Mouse (Mus musculus) limb, embryonic 12.5 days (tissue): ENCODE results near the gene Spata13. TPM values are rescaled to one million over a fixed set of nuclear protein-coding genes. Genes with fewer than 3 reads are reported as not detected.

Experiments
- ATAC-seq: fragments of 200-750 bp; cut with Nextera tagmentation; 2 replicates; pipeline ENCODE4 v1.8.0; 2017; ENCODE audit warnings: low read depth, moderate TSS enrichment; ENCODE audit not compliant: insufficient number of reproducible peaks, insufficient read depth, low FRiP score, low TSS enrichment
- H3K27ac ChIP-seq: fragments of 300-500 bp; sonication (generic); 2 replicates; pipeline ENCODE4 v1.5.1; 2016; ENCODE audit warnings: mild to moderate bottlenecking, moderate library complexity
- H3K27me3 ChIP-seq: fragments of 300-500 bp; sonication (generic); 2 replicates; pipeline ENCODE4 v1.6.1; 2016; ENCODE audit warnings: mild to moderate bottlenecking, moderate library complexity
- H3K36me3 ChIP-seq: fragments of 300-500 bp; sonication (generic); 2 replicates; pipeline ENCODE4 v1.6.1; 2016; ENCODE audit warnings: mild to moderate bottlenecking, moderate library complexity
- H3K4me1 ChIP-seq: fragments of 300-500 bp; sonication (generic); replicated peaks from 2 replicates; pipeline ENCODE4 v1.6.1; 2016
- H3K4me2 ChIP-seq: fragments of 300-500 bp; sonication (generic); 2 replicates; pipeline ENCODE4 v1.6.1; 2016; ENCODE audit warnings: mild to moderate bottlenecking, moderate library complexity
- H3K4me3 ChIP-seq: fragments of 300-500 bp; sonication (generic); replicated peaks from 2 replicates; pipeline ENCODE4 v1.5.1; 2016; ENCODE audit warnings: mild to moderate bottlenecking
- H3K9ac ChIP-seq: fragments of 300-500 bp; sonication (generic); replicated peaks from 2 replicates; pipeline ENCODE4 v1.6.1; 2016; ENCODE audit warnings: mild to moderate bottlenecking, moderate library complexity
- H3K9me3 ChIP-seq: fragments of 300-500 bp; sonication (generic); 2 replicates; pipeline ENCODE4 v1.6.1; 2016; ENCODE audit warnings: mild to moderate bottlenecking, moderate library complexity
- WGBS: fragments of 180-500 bp; shearing (Covaris S2); methylation state at CpG from one replicate; pipeline ENCODE4 v1.1.7; 2016; 5-methylcytosine and 5-hydroxymethylcytosine counted together
- polyA plus RNA-seq: library from polyadenylated mRNA; unstranded; fragments of >200 nt; fragmentation: Nextera tagmentation; extraction: Ambion mirVana; gene quantifications from 2 replicates; pipeline ENCODE4 v1.2.1, GENCODE M21; 2016

Gene Spata13
- 10.5 and 14.2 TPM in 2 replicates for polyA plus RNA-seq

GRCm38 (mm10) chr14:60633961-60634864 is at the start of gene Spata13:
Gene Spata13 (plus strand): TSS chr14:60634001.
- under 1% methylated on average over 50 of the region's 50 CpGs for WGBS
- Histone ChIP-seq H3K36me3 (no peaks in the 10 kb centered on the region), H3K4me1 (peaks cover 26% of the 10 kb centered on the region), H3K4me3 (peak within 1 kb of the TSS; percentile 58), H3K4me2 (peak within 1 kb of the TSS; percentile 97), H3K9me3 (no peaks in the 10 kb centered on the region), H3K27me3 (peaks cover 8% of the 10 kb centered on the region; the same call in 1 of the 2 replicates), H3K27ac (no peak within 1 kb of the TSS), H3K9ac (peak within 1 kb of the TSS; percentile 71)
- peak; percentile 87 for ATAC-seq

- no peaks in the 10 kb centered on the region for H3K9me3 ChIP-seq
- H3K27ac ChIP-seq: peak overlapping the region; percentile 64
- H3K4me1 ChIP-seq: peaks cover 16% of the 10 kb centered on the region
- H3K4me3 ChIP-seq: no peak overlapping the region
- no peaks in the 10 kb centered on the region for H3K36me3 ChIP-seq
- H3K4me2 ChIP-seq: no peak overlapping the region
- WGBS: 61% methylated on average over 15 of the region's 15 CpGs
- no peaks in the 10 kb centered on the region for H3K27me3 ChIP-seq
- peak; percentile 66; the same call in 1 of the 2 replicates for ATAC-seq
- H3K9ac ChIP-seq: no peak overlapping the region
These were observed 46.9 kb upstream of the Spata13 start for GRCm38 (mm10) chr14:60586687-60587453.

DNA sequence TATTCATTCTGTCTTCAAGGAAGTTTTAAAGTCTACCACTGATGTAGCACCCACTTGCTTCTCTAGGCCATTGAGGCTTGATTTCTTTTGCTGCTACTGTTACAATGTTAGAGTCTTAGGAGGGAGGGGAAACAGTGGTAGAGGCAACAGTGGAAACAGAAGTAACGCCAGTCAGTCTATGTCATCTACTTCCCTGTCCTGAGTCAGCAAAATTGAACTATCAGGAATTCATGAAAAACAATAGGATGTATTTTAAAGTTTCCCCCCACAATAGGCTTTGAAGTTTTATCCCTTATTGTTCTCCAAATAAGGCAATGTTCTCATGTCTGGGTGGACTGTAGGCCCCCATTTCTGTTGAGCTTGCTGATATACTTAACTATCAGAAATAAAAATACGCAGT is 44.8 kb upstream of the Spata13 start:
- H3K27me3 ChIP-seq: no peaks in the 10 kb centered on the region
- H3K4me1 ChIP-seq: peaks cover 16% of the 10 kb centered on the region
- H3K36me3 ChIP-seq: no peaks in the 10 kb centered on the region
- no peak for ATAC-seq
- WGBS: 85% methylated on average over 2 of the region's 2 CpGs
- no peak overlapping the region for H3K4me3 ChIP-seq
- no peak overlapping the region for H3K4me2 ChIP-seq
- H3K27ac ChIP-seq: no peak overlapping the region
- H3K9me3 ChIP-seq: no peaks in the 10 kb centered on the region
- H3K9ac ChIP-seq: no peak overlapping the region

GRCm38 (mm10) chr14:60592339-60592738 is 41.5 kb upstream of the Spata13 start:
- no peak overlapping the region for H3K27ac ChIP-seq
- ATAC-seq: no peak
- no peak overlapping the region for H3K9ac ChIP-seq
- H3K4me2 ChIP-seq: no peak overlapping the region
- no peaks in the 10 kb centered on the region for H3K9me3 ChIP-seq
- H3K36me3 ChIP-seq: no peaks in the 10 kb centered on the region
- WGBS: 87% methylated on average over 5 of the region's 5 CpGs
- H3K4me3 ChIP-seq: no peak overlapping the region
- H3K4me1 ChIP-seq: peaks cover 12% of the 10 kb centered on the region
- no peaks in the 10 kb centered on the region for H3K27me3 ChIP-seq

DNA sequence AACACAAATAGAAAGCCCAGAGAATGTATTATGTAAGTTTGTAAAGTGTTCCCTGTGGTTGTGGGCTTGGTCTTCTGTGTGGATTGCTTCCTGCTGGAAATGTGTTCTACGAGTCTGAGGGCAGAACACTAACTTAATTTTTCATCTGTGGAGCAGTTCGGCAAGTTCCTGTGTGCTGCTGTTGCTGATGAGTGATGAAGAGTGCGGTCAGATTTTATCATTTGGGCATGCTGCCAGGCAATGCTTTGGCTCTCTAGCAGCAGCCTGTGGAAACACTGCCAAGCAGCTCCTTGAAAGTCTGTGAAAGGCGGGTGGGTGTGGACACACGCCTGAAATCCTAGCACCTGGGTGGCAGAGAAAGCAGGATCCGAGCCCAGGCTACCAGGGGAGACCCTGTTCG is 41.0 kb upstream of the Spata13 start:
- no peak overlapping the region for H3K4me3 ChIP-seq
- 70% methylated on average over 7 of the region's 7 CpGs for WGBS
- H3K9ac ChIP-seq: no peak overlapping the region
- no peaks in the 10 kb centered on the region for H3K27me3 ChIP-seq
- H3K9me3 ChIP-seq: no peaks in the 10 kb centered on the region
- 0 out of 2 replicates have a peak overlapping the region, but pooled peaks have one; percentile 17 for H3K27ac ChIP-seq
- no peaks in the 10 kb centered on the region for H3K36me3 ChIP-seq
- H3K4me2 ChIP-seq: no peak overlapping the region
- ATAC-seq: no peak
- peaks cover 17% of the 10 kb centered on the region for H3K4me1 ChIP-seq

GRCm38 (mm10) chr14:60597571-60597970 is 36.2 kb upstream of the Spata13 start:
- Histone ChIP-seq H3K4me3 (no peak overlapping the region), H3K36me3 (no peaks in the 10 kb centered on the region), H3K27me3 (no peaks in the 10 kb centered on the region), H3K9me3 (no peaks in the 10 kb centered on the region), H3K9ac (no peak overlapping the region), H3K27ac (no peak overlapping the region), H3K4me1 (peaks cover 11% of the 10 kb centered on the region), H3K4me2 (no peak overlapping the region)
- WGBS: 3% methylated on average over 4 of the region's 4 CpGs
- no peak for ATAC-seq

GRCm38 (mm10) chr14:60599044-60599443 is 34.8 kb upstream of the Spata13 start:
- Histone ChIP-seq H3K4me1 (peaks cover 11% of the 10 kb centered on the region), H3K4me2 (no peak overlapping the region), H3K4me3 (no peak overlapping the region), H3K27me3 (no peaks in the 10 kb centered on the region), H3K27ac (no peak overlapping the region), H3K36me3 (no peaks in the 10 kb centered on the region), H3K9me3 (no peaks in the 10 kb centered on the region), H3K9ac (no peak overlapping the region)
- ATAC-seq: no peak
- 88% methylated on average over 2 of the region's 2 CpGs for WGBS

GRCm38 (mm10) chr14:60605564-60605963 is 28.2 kb upstream of the Spata13 start:
- Histone ChIP-seq H3K27ac (no peak overlapping the region), H3K4me2 (no peak overlapping the region), H3K4me1 (peaks cover 6% of the 10 kb centered on the region; the same call in 1 of the 2 replicates), H3K4me3 (no peak overlapping the region), H3K9me3 (no peaks in the 10 kb centered on the region), H3K9ac (no peak overlapping the region), H3K36me3 (no peaks in the 10 kb centered on the region), H3K27me3 (no peaks in the 10 kb centered on the region)
- no peak for ATAC-seq
- WGBS: 73% methylated on average over 2 of the region's 2 CpGs

GRCm38 (mm10) chr14:60606194-60606593 is 27.6 kb upstream of the Spata13 start:
- H3K4me1 ChIP-seq: peaks cover 6% of the 10 kb centered on the region; the same call in 1 of the 2 replicates
- no peak for ATAC-seq

GRCm38 (mm10) chr14:60607743-60608142 is 26.1 kb upstream of the Spata13 start:
- H3K27me3 ChIP-seq: no peaks in the 10 kb centered on the region
- no peaks in the 10 kb centered on the region for H3K36me3 ChIP-seq
- no peak for ATAC-seq
- peaks cover 6% of the 10 kb centered on the region; the same call in 1 of the 2 replicates for H3K4me1 ChIP-seq
- no peak overlapping the region for H3K4me3 ChIP-seq
- no peak overlapping the region for H3K9ac ChIP-seq
- H3K4me2 ChIP-seq: no peak overlapping the region
- WGBS: 73% methylated on average over 4 of the region's 4 CpGs
- H3K9me3 ChIP-seq: no peaks in the 10 kb centered on the region
- H3K27ac ChIP-seq: no peak overlapping the region

More at GRCm38 (mm10) chr14:60606194-60606593, 27.6 kb upstream of the Spata13 start:
- WGBS: 52% methylated on average over 4 of the region's 4 CpGs
- Histone ChIP-seq H3K27ac (no peak overlapping the region), H3K36me3 (no peaks in the 10 kb centered on the region), H3K4me2 (no peak overlapping the region), H3K4me3 (no peak overlapping the region), H3K27me3 (no peaks in the 10 kb centered on the region), H3K9me3 (no peaks in the 10 kb centered on the region), H3K9ac (no peak overlapping the region)

GRCm38 (mm10) chr14:60609160-60609559 is 24.6 kb upstream of the Spata13 start:
- Histone ChIP-seq H3K27me3 (no peaks in the 10 kb centered on the region), H3K27ac (no peak overlapping the region), H3K9me3 (no peaks in the 10 kb centered on the region), H3K4me3 (no peak overlapping the region), H3K9ac (no peak overlapping the region), H3K36me3 (no peaks in the 10 kb centered on the region), H3K4me1 (peaks cover 6% of the 10 kb centered on the region; the same call in 1 of the 2 replicates), H3K4me2 (no peak overlapping the region)
- no peak for ATAC-seq
- 63% methylated on average over 1 of the region's 1 CpGs for WGBS
